Mouse (Mus musculus) limb, embryonic 11.5 days (tissue): ENCODE data around the gene Dip2c. TPM values are rescaled to one million over a fixed set of nuclear protein-coding genes. Genes with fewer than 3 reads are reported as not detected.

Experiments
- ATAC-seq: fragments of 200-750 bp; cut with Nextera tagmentation; 2 replicates; pipeline ENCODE4 v1.8.0; 2017; ENCODE audit warnings: low read depth; ENCODE audit not compliant: insufficient number of reproducible peaks, low FRiP score, low TSS enrichment
- DNase-seq: peaks from one replicate; pipeline ENCODE4 v3.0.0-alpha.2; 2015; ENCODE audit warnings: low spot score
- H3K27ac ChIP-seq: fragments of 300-500 bp; sonication (generic); replicated peaks from 2 replicates; pipeline ENCODE4 v1.5.1; 2014; ENCODE audit warnings: low read depth, mild to moderate bottlenecking, low read length
- H3K27me3 ChIP-seq: fragments of 300-500 bp; sonication (generic); 2 replicates; pipeline ENCODE4 v1.6.1; 2014; ENCODE audit warnings: mild to moderate bottlenecking, low read length, mixed read lengths; ENCODE audit not compliant: control insufficient read depth, insufficient read depth
- H3K36me3 ChIP-seq: fragments of 300-500 bp; sonication (generic); 2 replicates; pipeline ENCODE4 v1.6.1; 2014; ENCODE audit warnings: mild to moderate bottlenecking, low read length, moderate library complexity, mixed read lengths; ENCODE audit not compliant: control insufficient read depth, insufficient read depth
- H3K4me1 ChIP-seq: fragments of 300-500 bp; sonication (generic); 2 replicates; pipeline ENCODE4 v1.6.1; 2014; ENCODE audit warnings: low read length, mixed read lengths; ENCODE audit not compliant: control insufficient read depth, insufficient read depth
- H3K4me2 ChIP-seq: fragments of 300-500 bp; sonication (generic); 2 replicates; pipeline ENCODE4 v1.6.1; 2014; ENCODE audit warnings: low read depth, mild to moderate bottlenecking, moderate library complexity; ENCODE audit not compliant: severe bottlenecking
- H3K4me3 ChIP-seq: fragments of 300-500 bp; sonication (generic); 2 replicates; pipeline ENCODE4 v1.5.1; 2014; ENCODE audit warnings: low read depth, low read length
- H3K9ac ChIP-seq: fragments of 300-500 bp; sonication (generic); 2 replicates; pipeline ENCODE4 v1.6.1; 2014; ENCODE audit warnings: mild to moderate bottlenecking, low read length
- H3K9me3 ChIP-seq: fragments of 300-500 bp; sonication (generic); 2 replicates; pipeline ENCODE4 v1.6.1; 2016; ENCODE audit warnings: low read length; ENCODE audit not compliant: control insufficient read depth
- WGBS: fragments of 180-500 bp; shearing (Covaris S2); extraction: QIAGEN DNeasy Blood & Tissue Kit; methylation state at CpG from one replicate; pipeline ENCODE4 v1.1.7; 2014; 5-methylcytosine and 5-hydroxymethylcytosine counted together
- polyA plus RNA-seq: library from polyadenylated mRNA; unstranded; fragments of >200 nt; fragmentation: Nextera tagmentation; extraction: Ambion mirVana; gene quantifications from 2 replicates; pipeline ENCODE4 v1.2.1, GENCODE M21; 2014

The Dip2c gene
- polyA plus RNA-seq, result 5.5 and 6.7 TPM in 2 replicates

- Histone ChIP-seq H3K9ac (peak within 1 kb of the TSS; percentile 93), H3K9me3 (no peaks in the 10 kb centered on the region), H3K36me3 (no peaks in the 10 kb centered on the region), H3K27ac (peak within 1 kb of the TSS; percentile 90), H3K4me2 (peak within 1 kb of the TSS; percentile 78), H3K4me3 (peak within 1 kb of the TSS; percentile 89), H3K27me3 (no peaks in the 10 kb centered on the region), H3K4me1 (0 out of 2 replicates have a peak, but pooled peaks cover 4% of the 10 kb centered on the region)
- under 1% methylated on average over 61 of the region's 67 CpGs for WGBS
- DNase-seq (peak; percentile 89), ATAC-seq (peak; percentile 91)
These were observed at the start of gene Dip2c for GRCm38 (mm10) chr13:9276322-9276855. Dip2c (plus strand) TSS chr13:9276528.

- DNase-seq (no peak), ATAC-seq (no peak)
- H3K36me3 ChIP-seq, result no peaks in the 10 kb centered on the region
- no peak overlapping the region for H3K27ac ChIP-seq
- H3K27me3 ChIP-seq, result no peaks in the 10 kb centered on the region
- no peak overlapping the region for H3K4me2 ChIP-seq
- H3K9ac ChIP-seq, result no peak overlapping the region
- no peaks in the 10 kb centered on the region for H3K9me3 ChIP-seq
- no peaks in the 10 kb centered on the region for H3K4me1 ChIP-seq
- H3K4me3 ChIP-seq, result no peak overlapping the region
- 85% methylated on average over 5 of the region's 5 CpGs for WGBS
These were observed 49.2 kb upstream of the Dip2c start for GRCm38 (mm10) chr13:9227078-9227477.

- H3K4me2 ChIP-seq, result no peak overlapping the region
- no peak for DNase-seq
These were observed 38.8 kb upstream of the Dip2c start for GRCm38 (mm10) chr13:9237495-9237894.

GRCm38 (mm10) chr13:9239127-9239526 lies 37.2 kb upstream of the Dip2c start:
- Histone ChIP-seq H3K4me2 (no peak overlapping the region), H3K4me1 (no peaks in the 10 kb centered on the region), H3K4me3 (no peak overlapping the region), H3K27ac (no peak overlapping the region), H3K9me3 (no peaks in the 10 kb centered on the region), H3K36me3 (no peaks in the 10 kb centered on the region), H3K27me3 (no peaks in the 10 kb centered on the region), H3K9ac (no peak overlapping the region)
- WGBS, result 90% methylated on average over 5 of the region's 5 CpGs
- ATAC-seq (no peak), DNase-seq (no peak)

More at GRCm38 (mm10) chr13:9237495-9237894, 38.8 kb upstream of the Dip2c start:
- Histone ChIP-seq H3K36me3 (no peaks in the 10 kb centered on the region), H3K9ac (no peak overlapping the region), H3K4me1 (no peaks in the 10 kb centered on the region), H3K27me3 (no peaks in the 10 kb centered on the region), H3K27ac (no peak overlapping the region), H3K4me3 (no peak overlapping the region), H3K9me3 (no peaks in the 10 kb centered on the region)
- ATAC-seq, result no peak
- WGBS, result 86% methylated on average over 7 of the region's 7 CpGs

- H3K9me3 ChIP-seq, result no peaks in the 10 kb centered on the region
- no peak overlapping the region for H3K27ac ChIP-seq
- 94% methylated on average over 12 of the region's 12 CpGs for WGBS
- H3K27me3 ChIP-seq, result no peaks in the 10 kb centered on the region
- H3K4me2 ChIP-seq, result no peak overlapping the region
- H3K4me1 ChIP-seq, result no peaks in the 10 kb centered on the region
- H3K36me3 ChIP-seq, result no peaks in the 10 kb centered on the region
- no peak for DNase-seq
- no peak overlapping the region for H3K4me3 ChIP-seq
- no peak overlapping the region for H3K9ac ChIP-seq
- ATAC-seq, result no peak
These were observed 36.6 kb upstream of the Dip2c start for GRCm38 (mm10) chr13:9239631-9240236.

GRCm38 (mm10) chr13:9261748-9262147 lies 14.6 kb upstream of the Dip2c start:
- no peak overlapping the region for H3K4me2 ChIP-seq
- ATAC-seq (no peak), DNase-seq (no peak)
- no peaks in the 10 kb centered on the region for H3K36me3 ChIP-seq
- H3K4me3 ChIP-seq, result no peak overlapping the region
- H3K9ac ChIP-seq, result no peak overlapping the region
- WGBS, result 74% methylated on average over 4 of the region's 4 CpGs
- no peak overlapping the region for H3K27ac ChIP-seq
- H3K4me1 ChIP-seq, result no peaks in the 10 kb centered on the region
- no peaks in the 10 kb centered on the region for H3K27me3 ChIP-seq
- H3K9me3 ChIP-seq, result no peaks in the 10 kb centered on the region

GRCm38 (mm10) chr13:9265516-9265915 lies 10.8 kb upstream of the Dip2c start:
- WGBS, result 94% methylated on average over 5 of the region's 5 CpGs

GRCm38 (mm10) chr13:9276856-9277620 lies 710 bp downstream of the Dip2c start:
- Histone ChIP-seq H3K27me3 (no peaks in the 10 kb centered on the region), H3K9ac (peak overlapping the region; percentile 93), H3K36me3 (no peaks in the 10 kb centered on the region), H3K4me1 (0 out of 2 replicates have a peak, but pooled peaks cover 4% of the 10 kb centered on the region), H3K4me2 (peak overlapping the region; percentile 78), H3K4me3 (peak overlapping the region; percentile 89), H3K9me3 (no peaks in the 10 kb centered on the region), H3K27ac (peak overlapping the region; percentile 90)
- peak; percentile 65 for DNase-seq
- ATAC-seq, result peak; percentile 77
- WGBS, result 0% methylated on average over 35 of the region's 75 CpGs

More at GRCm38 (mm10) chr13:9265516-9265915, 10.8 kb upstream of the Dip2c start:
- H3K36me3 ChIP-seq, result no peaks in the 10 kb centered on the region
- H3K9me3 ChIP-seq, result no peaks in the 10 kb centered on the region
- H3K4me1 ChIP-seq, result no peaks in the 10 kb centered on the region
- no peak overlapping the region for H3K9ac ChIP-seq
- H3K4me3 ChIP-seq, result no peak overlapping the region
- DNase-seq (no peak), ATAC-seq (no peak)
- no peaks in the 10 kb centered on the region for H3K27me3 ChIP-seq
- no peak overlapping the region for H3K27ac ChIP-seq
- H3K4me2 ChIP-seq, result no peak overlapping the region
